Mouse (Mus musculus): ENCODE measurements around the gene Fancd2.

GRCm38 (mm10) chr6:113523420-113523819 is 8.1 kb upstream of the Fancd2 start:
- TF ChIP-seq CTCF (conservative IDR thresholded peaks at IDR 0.05; ENCODE audit: low read length) (no peak), POU5F1 (IDR thresholded peaks at IDR 0.05; ENCODE audit: borderline replicate concordance, low read length) (no peak), NANOG (IDR thresholded peaks at IDR 0.05; ENCODE audit: borderline replicate concordance, low read length) (no peak)
